Mouse (Mus musculus) v-Abl transformed pro-B cells (cell line): ENCODE data around the gene Mecr.
"Not testable (repeated sequence)": the region's sequence is repeated elsewhere in the genome, so short reads cannot be mapped to it uniquely, and the experiment has no call there.

Experiments used
- in situ Hi-C, 2 experiments: fragments of 400-800 bp; cut with MboI; formaldehyde crosslinking; loops; one replicate each; pipeline ENCODE4 v1.15.1; 2025; ENCODE audit not compliant: unreplicated experiment in 2 of 2

Mecr gene

GRCm38 (mm10) chr4:131843290-131843743, at the start of gene Mecr:
Mecr (plus strand) TSS chr4:131843470.
- in situ Hi-C loops: no loop called here

- in situ Hi-C loops: no loop called here
Observed at GRCm38 (mm10) chr4:131796312-131797080, 46.8 kb upstream of the Mecr start.

- in situ Hi-C loops: no loop called here
Observed at GRCm38 (mm10) chr4:131797483-131797882, 45.8 kb upstream of the Mecr start.

GRCm38 (mm10) chr4:131797920-131798319, 45.4 kb upstream of the Mecr start:
- in situ Hi-C loops: no loop called here

DNA sequence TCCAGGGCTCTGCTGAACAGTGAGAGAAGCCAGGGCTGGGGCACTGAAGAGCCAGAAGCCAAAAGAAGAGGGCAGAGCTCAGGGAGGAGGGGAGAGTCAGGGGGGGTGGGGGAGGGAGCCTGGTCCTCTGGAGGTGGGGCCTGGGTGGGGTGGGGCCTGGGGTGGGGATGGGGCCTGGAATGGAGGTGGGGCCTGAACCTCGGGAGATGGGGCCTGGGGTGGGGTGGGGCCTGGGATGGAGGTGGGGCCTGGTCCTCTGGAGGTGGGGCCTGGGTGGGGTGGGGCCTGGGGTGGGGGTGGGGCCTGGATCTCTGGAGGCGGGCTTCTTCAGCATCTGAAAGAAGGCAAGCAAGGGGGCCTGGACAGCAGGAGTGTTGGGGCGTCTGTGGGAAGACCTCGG, 44.3 kb upstream of the Mecr start:
- in situ Hi-C loops: no loop called here

DNA sequence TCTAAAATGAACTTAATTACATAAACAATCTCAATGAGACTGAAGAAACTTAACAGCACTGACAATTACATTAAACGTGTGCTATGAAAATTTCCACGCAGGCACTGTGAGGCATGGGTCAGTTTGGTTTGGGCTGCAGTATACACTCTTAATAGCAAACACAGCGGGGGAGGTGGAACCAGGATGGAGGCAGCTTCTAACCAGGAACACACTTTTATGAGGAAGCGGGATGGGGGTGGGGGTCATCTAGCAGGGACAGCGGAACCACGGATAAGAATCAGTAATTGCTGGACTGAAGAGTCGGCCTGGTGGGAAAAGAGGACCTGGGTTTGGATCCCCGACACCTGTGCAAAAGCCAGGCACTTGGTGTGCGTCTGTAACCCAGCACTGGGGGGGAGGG, 39.4 kb upstream of the Mecr start:
- in situ Hi-C loops: no loop called here

GRCm38 (mm10) chr4:131804732-131805131, 38.5 kb upstream of the Mecr start:
- in situ Hi-C loops: not testable (repeated sequence)

DNA sequence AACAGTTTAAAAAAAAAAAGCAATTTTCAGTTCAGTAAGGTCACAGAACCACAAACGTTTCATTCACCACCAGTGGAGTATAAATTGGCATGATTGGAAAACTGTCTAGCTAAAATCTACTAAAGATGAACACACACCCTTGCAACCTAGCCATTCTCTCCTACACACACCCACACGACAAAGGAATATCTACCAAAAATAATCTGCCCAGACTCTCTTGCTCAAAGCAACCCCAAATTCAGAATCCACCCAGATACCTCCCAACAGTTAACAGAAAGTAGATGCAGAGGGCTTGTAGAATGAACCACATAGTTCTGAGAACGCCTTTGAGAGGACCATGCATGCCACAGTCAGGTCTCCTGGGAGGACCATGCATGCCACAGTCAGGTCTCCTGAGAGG, 38.0 kb upstream of the Mecr start:
- in situ Hi-C loops: no loop called here

DNA sequence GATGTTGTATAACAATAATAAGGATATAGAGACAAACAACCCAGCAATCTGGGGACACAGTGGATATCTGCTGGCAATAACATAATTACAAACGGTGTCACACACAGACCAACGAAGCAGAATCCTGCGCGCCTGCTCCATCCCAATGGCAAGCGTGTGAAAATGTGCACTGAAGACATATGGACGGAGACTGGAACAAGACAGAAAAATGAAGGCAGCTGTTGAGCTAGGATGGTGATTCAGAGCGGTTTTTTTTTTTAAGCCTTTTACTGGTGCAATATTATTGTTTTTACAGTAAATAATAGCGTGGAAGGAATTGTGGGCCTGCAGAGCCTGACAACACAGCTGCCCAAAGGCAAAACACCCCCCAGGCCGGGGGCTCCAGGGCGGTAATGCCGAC, 30.8 kb upstream of the Mecr start:
- in situ Hi-C loops: no loop called here

GRCm38 (mm10) chr4:131813798-131814197, 29.5 kb upstream of the Mecr start:
- in situ Hi-C loops: no loop called here

DNA sequence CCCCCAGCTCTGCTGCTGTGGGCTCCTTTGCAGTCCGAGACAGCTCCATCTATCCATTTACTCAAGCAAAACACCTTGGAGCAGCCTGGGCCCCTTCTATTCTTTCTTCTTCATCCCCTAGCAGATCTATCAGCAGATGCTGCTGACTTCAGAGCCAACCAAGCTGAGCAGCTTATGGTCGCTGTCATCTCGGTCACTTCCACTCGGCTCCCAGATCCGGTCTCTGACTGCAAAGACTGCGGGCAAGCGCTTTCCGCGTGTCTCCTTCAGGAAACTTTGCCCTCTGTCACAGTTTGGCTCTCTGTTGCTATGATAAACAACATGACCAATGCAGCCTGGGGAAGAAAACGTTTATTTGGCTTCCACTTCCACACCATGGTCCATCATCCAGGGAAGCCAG, 28.4 kb upstream of the Mecr start:
- in situ Hi-C loops: no loop called here

DNA sequence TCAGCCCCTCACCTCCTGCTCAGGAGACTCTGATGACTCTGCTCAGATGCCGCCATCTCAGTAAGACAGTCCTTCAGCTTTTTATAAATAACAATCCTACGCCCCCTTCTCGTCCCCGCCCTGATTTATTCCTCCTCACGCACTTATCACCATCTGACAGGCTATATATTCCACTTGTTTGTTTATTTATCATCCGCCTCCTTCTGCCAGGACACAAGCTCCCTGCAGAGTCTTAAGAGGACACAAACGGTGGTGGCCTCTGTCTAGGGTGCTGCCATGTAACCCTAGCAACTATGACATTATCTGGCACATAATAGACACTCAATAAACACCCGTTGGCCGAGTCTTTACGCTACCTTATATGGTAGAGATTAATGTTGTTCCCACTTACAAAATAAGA, 27.5 kb upstream of the Mecr start:
- in situ Hi-C loops: no loop called here

DNA sequence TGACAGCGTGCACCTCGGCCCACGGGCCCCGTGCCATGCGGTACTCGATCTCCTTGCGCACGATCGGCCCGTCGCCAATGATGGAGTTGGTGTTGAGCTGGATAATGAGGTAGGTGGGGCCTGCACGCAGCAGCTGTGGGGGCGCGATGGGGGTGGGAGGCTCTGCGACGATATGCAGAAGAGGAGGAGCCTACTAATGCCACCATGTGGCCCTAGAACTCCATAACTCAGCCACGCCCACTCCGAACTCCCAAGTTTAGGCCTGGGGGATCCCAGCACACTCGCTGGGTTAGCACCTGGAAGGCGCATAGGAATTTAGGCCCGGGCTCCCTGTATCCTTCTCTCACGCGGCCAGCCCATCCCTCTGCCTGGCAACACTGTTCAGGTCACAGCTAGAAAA, 24.3 kb upstream of the Mecr start:
- in situ Hi-C loops: no loop called here

- in situ Hi-C loops: no loop called here
Observed at GRCm38 (mm10) chr4:131821161-131821731, 22.0 kb upstream of the Mecr start.

DNA sequence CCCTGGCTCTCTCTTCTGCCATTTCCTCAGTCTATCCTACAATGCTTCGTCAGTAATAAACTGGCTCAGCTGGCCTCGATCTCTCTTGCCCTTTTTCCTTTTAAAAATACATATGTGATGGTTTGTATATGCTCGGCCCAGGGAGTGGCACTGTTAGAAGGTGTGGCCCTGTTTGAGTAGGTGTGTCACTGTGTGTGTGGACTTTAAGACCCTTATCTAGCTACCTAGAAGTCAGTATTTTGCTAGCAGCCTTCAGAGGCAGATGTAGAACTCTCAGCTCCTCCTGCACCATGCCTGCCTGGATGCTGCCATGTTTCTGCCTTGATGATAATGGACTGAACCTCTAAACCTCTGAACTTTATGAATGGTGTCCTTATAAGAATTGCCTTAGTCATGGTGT, 20.7 kb upstream of the Mecr start:
- in situ Hi-C loops: no loop called here

- in situ Hi-C loops: no loop called here
Observed at GRCm38 (mm10) chr4:131824939-131825338, 18.3 kb upstream of the Mecr start.

GRCm38 (mm10) chr4:131825830-131826229, 17.4 kb upstream of the Mecr start:
- in situ Hi-C loops: no loop called here

GRCm38 (mm10) chr4:131826905-131827304, 16.4 kb upstream of the Mecr start:
- in situ Hi-C loops: no loop called here

GRCm38 (mm10) chr4:131829123-131829522, 14.1 kb upstream of the Mecr start:
- in situ Hi-C loops: no loop called here

- in situ Hi-C loops: loop anchor here in 1 of 2 experiments (10.0 kb wide), 1 partner anchor 1047 kb away; no protein-coding TSS in a partner anchor
Observed at GRCm38 (mm10) chr4:131831546-131832045, 11.7 kb upstream of the Mecr start.

DNA sequence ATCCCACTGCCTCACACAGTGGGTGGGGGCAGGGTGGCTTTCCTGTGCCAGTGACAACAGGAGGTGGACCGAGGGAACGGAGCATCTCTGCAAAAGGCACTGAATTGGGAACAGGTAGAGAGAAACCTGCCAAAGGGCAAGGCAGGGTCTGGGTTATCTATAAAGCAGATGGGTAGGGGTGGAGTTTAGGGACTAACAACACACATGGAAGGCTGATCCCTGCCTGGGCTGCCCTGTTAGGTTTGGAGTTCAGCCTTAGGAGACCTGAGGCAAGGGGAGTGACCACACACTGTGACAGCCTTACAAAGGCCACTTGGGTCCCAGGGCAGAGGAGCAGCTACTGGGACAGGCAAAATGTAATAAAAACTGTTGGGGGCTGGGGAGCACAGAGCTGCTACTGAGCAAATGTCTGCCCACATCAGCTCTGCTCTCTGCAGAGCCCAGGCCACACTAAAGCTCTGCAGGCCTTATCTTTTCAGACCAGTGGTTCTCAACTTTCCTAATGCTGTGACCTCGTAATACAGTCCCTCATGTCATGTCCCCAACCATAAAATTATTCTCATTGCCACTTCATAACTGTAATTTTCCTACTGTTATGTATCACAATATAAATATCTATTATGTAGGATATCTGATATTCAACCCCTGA, 10.4 kb upstream of the Mecr start:
- in situ Hi-C loops: loop anchor here in 1 of 2 experiments (10.0 kb wide), 1 partner anchor 1048 kb away; no protein-coding TSS in a partner anchor
